Mouse (Mus musculus) embryonic facial prominence, embryonic 10.5 days (tissue): ENCODE measurements around the gene Taf8. TPM values are rescaled to one million over a fixed set of nuclear protein-coding genes. Genes with fewer than 3 reads are reported as not detected.

Source experiments
- polyA plus RNA-seq: library from polyadenylated mRNA; unstranded; fragments of >200 nt; fragmentation: Nextera tagmentation; extraction: Ambion mirVana; gene quantifications from 2 replicates; pipeline ENCODE4 v1.2.1, GENCODE M21; 2016

Taf8 gene
- polyA plus RNA-seq, 1 experiment from 2014 or later, result 32.0 TPM

Other genes starting within 250 kb of the Taf8 start
- 90.0 and 96.0 TPM in 2 replicates for gene Mrps10, start 133.4 kb downstream of the Taf8 start, polyA plus RNA-seq
- 1.2 and 1.7 TPM in 2 replicates for gene Guca1b, start 116.9 kb downstream of the Taf8 start, polyA plus RNA-seq
- 0.41 and 0.81 TPM in 2 replicates for gene Guca1a, start 101.7 kb downstream of the Taf8 start, polyA plus RNA-seq
- gene AI661453, start 65.7 kb downstream of the Taf8 start, polyA plus RNA-seq, result 0.27 and 0.36 TPM in 2 replicates
- 0.25 TPM in 1 of 2 replicates, not detected in the other for gene 1700001C19Rik, start 64.9 kb downstream of the Taf8 start, polyA plus RNA-seq
- gene Ccnd3, start 2.8 kb upstream of the Taf8 start, polyA plus RNA-seq, result 325 and 335 TPM in 2 replicates
- gene Bysl, start 109.2 kb upstream of the Taf8 start, polyA plus RNA-seq, result 43.8 and 44.7 TPM in 2 replicates
- 46.7 and 48.9 TPM in 2 replicates for gene Med20, start 109.3 kb upstream of the Taf8 start, polyA plus RNA-seq
- 1.6 and 2.4 TPM in 2 replicates for gene Gm20517, start 109.3 kb upstream of the Taf8 start, polyA plus RNA-seq
- gene Usp49, start 128.4 kb upstream of the Taf8 start, polyA plus RNA-seq, result 4.1 and 5.4 TPM in 2 replicates
- gene Tomm6, start 186.1 kb upstream of the Taf8 start, polyA plus RNA-seq, result 378 and 379 TPM in 2 replicates
- 7.3 and 8.3 TPM in 2 replicates for gene Frs3, start 186.7 kb upstream of the Taf8 start, polyA plus RNA-seq
- 0.21 and 0.24 TPM in 2 replicates for gene Gm21981, start 192.2 kb upstream of the Taf8 start, polyA plus RNA-seq
- 0.35 TPM in 1 of 2 replicates, not detected in the other for gene Prickle4, start 192.4 kb upstream of the Taf8 start, polyA plus RNA-seq
- gene Pgc, start 224.6 kb upstream of the Taf8 start, polyA plus RNA-seq, result 0.10 TPM in 1 of 2 replicates, not detected in the other
- gene Tfeb, start 234.7 kb upstream of the Taf8 start, polyA plus RNA-seq, result 2.3 and 2.9 TPM in 2 replicates